Mouse (Mus musculus) midbrain, embryonic 11.5 days (tissue): ENCODE measurements around the gene Zbtb20. TPM values are rescaled to one million over a fixed set of nuclear protein-coding genes. Genes with fewer than 3 reads are reported as not detected.

Source experiments
- ATAC-seq: fragments of 200-750 bp; cut with Nextera tagmentation; 2 replicates; pipeline ENCODE4 v1.8.0; 2017; ENCODE audit warnings: moderate TSS enrichment, moderate library complexity; ENCODE audit not compliant: low FRiP score
- DNase-seq: peaks from one replicate; pipeline ENCODE4 v3.0.0; 2015; ENCODE audit warnings: low spot score; ENCODE audit errors: missing footprints
- H3K27ac ChIP-seq: fragments of 300-500 bp; sonication (generic); 2 replicates; pipeline ENCODE4 v1.5.1; 2014; ENCODE audit warnings: low read depth, low read length
- H3K27me3 ChIP-seq: fragments of 300-500 bp; sonication (generic); 2 replicates; pipeline ENCODE4 v1.6.1; 2014; ENCODE audit warnings: mild to moderate bottlenecking, low read length, moderate library complexity, mixed read lengths; ENCODE audit not compliant: control insufficient read depth, insufficient read depth
- H3K36me3 ChIP-seq: fragments of 300-500 bp; sonication (generic); 2 replicates; pipeline ENCODE4 v1.6.1; 2014; ENCODE audit warnings: mild to moderate bottlenecking, low read length, moderate library complexity, mixed read lengths; ENCODE audit not compliant: control insufficient read depth, insufficient read depth
- H3K4me1 ChIP-seq: fragments of 300-500 bp; sonication (generic); 2 replicates; pipeline ENCODE4 v1.6.1; 2014; ENCODE audit warnings: low read length; ENCODE audit not compliant: control insufficient read depth, insufficient read depth
- H3K4me2 ChIP-seq: fragments of 300-500 bp; sonication (generic); 2 replicates; pipeline ENCODE4 v1.6.1; 2014; ENCODE audit warnings: mild to moderate bottlenecking, moderate library complexity
- H3K4me3 ChIP-seq: fragments of 300-500 bp; sonication (generic); 2 replicates; pipeline ENCODE4 v1.5.1; 2014; ENCODE audit warnings: low read depth, low read length
- H3K9ac ChIP-seq: fragments of 300-500 bp; sonication (generic); 2 replicates; pipeline ENCODE4 v1.6.1; 2014; ENCODE audit warnings: low read length
- H3K9me3 ChIP-seq: fragments of 300-500 bp; sonication (generic); 2 replicates; pipeline ENCODE4 v1.6.1; 2016; ENCODE audit warnings: low read length; ENCODE audit not compliant: control insufficient read depth
- WGBS: fragments of 180-500 bp; shearing (Covaris S2); extraction: QIAGEN DNeasy Blood & Tissue Kit; methylation state at CpG from one replicate; pipeline ENCODE4 v1.1.7; 2014; 5-methylcytosine and 5-hydroxymethylcytosine counted together
- polyA plus RNA-seq: library from polyadenylated mRNA; unstranded; fragments of >200 nt; fragmentation: Nextera tagmentation; extraction: Ambion mirVana; gene quantifications from 2 replicates; pipeline ENCODE4 v1.2.1, GENCODE M21; 2014

Gene Zbtb20
- polyA plus RNA-seq, 1 experiment from 2014 or later = 45.6 TPM

DNA sequence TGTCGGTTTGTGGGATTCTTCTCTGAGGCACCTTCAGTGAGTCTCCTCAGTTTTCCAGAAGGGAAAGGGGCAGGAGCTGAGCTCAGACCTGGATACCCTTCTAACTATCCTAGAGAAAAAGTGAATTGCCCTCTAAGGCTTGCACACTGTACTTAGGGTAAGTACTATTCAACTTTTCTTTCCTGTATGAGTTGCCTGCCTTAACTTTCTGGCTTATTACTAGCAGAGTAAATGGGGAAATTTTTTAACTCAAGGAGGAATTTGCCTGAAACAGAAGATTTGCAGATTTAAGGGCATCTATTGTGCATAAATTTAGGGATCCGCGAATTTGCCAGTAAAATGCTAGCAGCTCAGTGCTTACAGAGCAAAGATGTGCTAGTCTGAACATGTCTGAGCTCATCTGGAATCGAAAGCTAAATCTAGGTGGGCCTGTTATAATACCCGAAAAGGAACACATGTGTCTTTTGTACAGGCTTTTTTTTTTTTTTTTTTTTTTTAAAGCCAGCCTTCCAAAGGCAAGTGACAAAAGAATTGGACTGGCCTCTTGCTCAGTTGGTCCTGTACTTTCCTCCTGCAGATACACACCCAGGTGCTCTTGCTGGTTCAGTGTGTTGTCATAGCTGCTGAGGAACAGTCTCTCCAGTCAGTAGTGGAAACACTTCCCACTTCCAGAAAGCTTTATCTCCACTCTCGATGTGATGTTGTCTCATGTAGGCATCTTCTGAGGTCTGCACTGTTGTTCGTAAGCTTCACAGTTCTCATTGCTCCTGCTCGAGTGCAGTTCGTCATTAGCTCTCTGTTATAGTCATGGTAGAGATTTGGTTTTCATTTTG, 632.7 kb downstream of the Zbtb20 start:
- no peaks in the 10 kb centered on the region for H3K36me3 ChIP-seq
- peaks cover 16% of the 10 kb centered on the region for H3K4me1 ChIP-seq
- H3K9ac ChIP-seq = no peak overlapping the region
- no peak overlapping the region for H3K27ac ChIP-seq
- H3K4me3 ChIP-seq = no peak overlapping the region
- H3K27me3 ChIP-seq = no peaks in the 10 kb centered on the region
- H3K4me2 ChIP-seq = no peak overlapping the region
- ATAC-seq (no peak), DNase-seq (no peak)
- no peaks in the 10 kb centered on the region for H3K9me3 ChIP-seq
- 77% methylated on average over 9 of the region's 9 CpGs for WGBS

DNA sequence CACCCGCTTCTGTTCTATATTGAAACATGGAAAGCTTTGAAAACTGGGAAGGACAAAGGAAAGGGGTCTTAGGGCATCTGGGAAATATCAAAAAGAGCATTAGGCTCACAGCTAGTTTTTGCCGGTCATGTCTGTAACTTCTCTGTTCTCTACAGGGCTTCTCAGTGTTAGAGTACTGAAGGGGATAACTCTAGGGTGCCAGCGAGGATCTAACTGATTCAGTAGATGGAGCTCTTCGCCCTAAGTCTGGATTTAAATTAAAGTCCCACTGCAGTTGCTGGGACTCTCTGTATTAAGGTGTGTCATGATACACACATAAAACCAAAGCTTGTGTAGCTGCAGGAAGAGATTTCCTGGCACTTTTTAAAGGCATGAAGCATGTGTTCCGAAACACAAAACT, 634.8 kb downstream of the Zbtb20 start:
- no peaks in the 10 kb centered on the region for H3K27me3 ChIP-seq
- WGBS = 60% methylated on average over 5 of the region's 5 CpGs
- ATAC-seq (no peak), DNase-seq (peak; percentile 28)
- no peak overlapping the region for H3K4me2 ChIP-seq
- H3K4me3 ChIP-seq = no peak overlapping the region
- no peaks in the 10 kb centered on the region for H3K9me3 ChIP-seq
- no peak overlapping the region for H3K9ac ChIP-seq
- no peaks in the 10 kb centered on the region for H3K36me3 ChIP-seq
- H3K27ac ChIP-seq = no peak overlapping the region
- peaks cover 16% of the 10 kb centered on the region for H3K4me1 ChIP-seq

- no peak for ATAC-seq
- Histone ChIP-seq H3K4me2 (no peak overlapping the region), H3K27ac (no peak overlapping the region), H3K27me3 (no peaks in the 10 kb centered on the region), H3K9me3 (no peaks in the 10 kb centered on the region), H3K9ac (no peak overlapping the region), H3K4me3 (no peak overlapping the region), H3K36me3 (no peaks in the 10 kb centered on the region), H3K4me1 (peaks cover 8% of the 10 kb centered on the region; the same call in 1 of the 2 replicates)
- DNase-seq = no peak
- 86% methylated on average over 4 of the region's 4 CpGs for WGBS
Measured at GRCm38 (mm10) chr16:43511531-43511930, 635.9 kb downstream of the Zbtb20 start.

GRCm38 (mm10) chr16:43513933-43514332, 638.3 kb downstream of the Zbtb20 start:
- WGBS = 90% methylated on average over 5 of the region's 5 CpGs
- 0 out of 2 replicates have a peak, but pooled peaks cover 2% of the 10 kb centered on the region for H3K4me1 ChIP-seq
- no peak for ATAC-seq

GRCm38 (mm10) chr16:43515538-43515937, 639.9 kb downstream of the Zbtb20 start:
- DNase-seq (peak; percentile 44), ATAC-seq (no peak)
- no peaks in the 10 kb centered on the region for H3K27me3 ChIP-seq
- H3K4me1 ChIP-seq = no peaks in the 10 kb centered on the region
- H3K4me2 ChIP-seq = no peak overlapping the region
- H3K9me3 ChIP-seq = no peaks in the 10 kb centered on the region
- H3K36me3 ChIP-seq = no peaks in the 10 kb centered on the region
- 82% methylated on average over 4 of the region's 4 CpGs for WGBS
- no peak overlapping the region for H3K27ac ChIP-seq
- H3K9ac ChIP-seq = no peak overlapping the region
- no peak overlapping the region for H3K4me3 ChIP-seq

More at GRCm38 (mm10) chr16:43513933-43514332, 638.3 kb downstream of the Zbtb20 start:
- no peak overlapping the region for H3K4me2 ChIP-seq
- H3K27me3 ChIP-seq = no peaks in the 10 kb centered on the region
- no peak overlapping the region for H3K4me3 ChIP-seq
- H3K9me3 ChIP-seq = no peaks in the 10 kb centered on the region
- no peak overlapping the region for H3K27ac ChIP-seq
- H3K36me3 ChIP-seq = no peaks in the 10 kb centered on the region
- peak; percentile 70 for DNase-seq
- H3K9ac ChIP-seq = no peak overlapping the region

DNA sequence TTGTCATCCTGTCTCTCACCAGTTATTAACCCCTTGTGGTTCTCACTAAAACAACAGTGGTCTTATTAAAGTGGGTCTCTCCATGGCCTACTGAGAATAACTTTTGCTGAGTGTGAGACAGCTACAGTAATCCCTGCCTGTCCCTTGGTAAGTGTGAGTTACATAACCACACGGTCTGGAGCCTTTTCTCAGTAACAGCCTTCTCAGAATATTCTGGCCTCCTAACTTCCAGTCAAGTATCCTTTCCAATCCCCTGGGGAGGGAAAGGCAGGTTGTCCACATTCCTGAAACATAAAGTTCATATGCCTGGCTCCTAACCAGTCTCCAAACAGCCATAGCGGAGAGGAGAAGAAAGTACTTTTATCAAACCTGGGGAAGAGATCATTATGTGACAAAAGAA, 644.6 kb downstream of the Zbtb20 start:
- no peaks in the 10 kb centered on the region for H3K36me3 ChIP-seq
- no peak overlapping the region for H3K4me3 ChIP-seq
- no peak overlapping the region for H3K9ac ChIP-seq
- H3K27ac ChIP-seq = no peak overlapping the region
- DNase-seq = no peak
- H3K27me3 ChIP-seq = no peaks in the 10 kb centered on the region
- no peaks in the 10 kb centered on the region for H3K9me3 ChIP-seq
- H3K4me1 ChIP-seq = no peaks in the 10 kb centered on the region
- no peak for ATAC-seq
- WGBS = 74% methylated on average over 2 of the region's 2 CpGs
- no peak overlapping the region for H3K4me2 ChIP-seq

- 95% methylated on average over 4 of the region's 4 CpGs for WGBS
- no peaks in the 10 kb centered on the region for H3K4me1 ChIP-seq
- no peak overlapping the region for H3K4me3 ChIP-seq
- H3K27ac ChIP-seq = no peak overlapping the region
- no peaks in the 10 kb centered on the region for H3K36me3 ChIP-seq
- no peak overlapping the region for H3K9ac ChIP-seq
- ATAC-seq (no peak), DNase-seq (no peak)
- no peaks in the 10 kb centered on the region for H3K27me3 ChIP-seq
- H3K4me2 ChIP-seq = no peak overlapping the region
- H3K9me3 ChIP-seq = no peaks in the 10 kb centered on the region
Measured at GRCm38 (mm10) chr16:43522482-43522881, 646.8 kb downstream of the Zbtb20 start.

DNA sequence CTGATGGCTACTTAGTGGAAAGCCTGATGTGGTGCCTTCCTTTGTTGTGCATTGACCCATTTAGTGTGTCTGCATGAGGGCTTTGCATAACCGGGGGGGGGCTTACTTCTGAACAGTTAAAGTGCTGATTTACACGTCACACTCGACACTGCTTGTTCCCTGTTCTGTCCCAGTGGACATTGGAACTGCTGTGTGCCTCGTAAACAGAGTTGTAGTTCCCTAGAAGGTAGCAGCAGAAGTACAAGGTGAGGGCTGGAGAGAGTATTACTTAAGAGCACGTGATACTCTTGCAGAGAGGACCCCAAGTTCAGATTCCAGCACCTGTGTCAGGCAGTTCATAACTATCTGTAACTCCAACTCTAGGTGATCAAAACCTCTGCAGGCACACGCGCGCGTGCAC, 648.5 kb downstream of the Zbtb20 start:
- Histone ChIP-seq H3K9ac (no peak overlapping the region), H3K4me3 (no peak overlapping the region), H3K9me3 (no peaks in the 10 kb centered on the region), H3K4me2 (no peak overlapping the region), H3K27ac (no peak overlapping the region), H3K27me3 (no peaks in the 10 kb centered on the region), H3K4me1 (no peaks in the 10 kb centered on the region), H3K36me3 (no peaks in the 10 kb centered on the region)
- WGBS = 72% methylated on average over 9 of the region's 9 CpGs
- no peak for DNase-seq
- no peak for ATAC-seq

DNA sequence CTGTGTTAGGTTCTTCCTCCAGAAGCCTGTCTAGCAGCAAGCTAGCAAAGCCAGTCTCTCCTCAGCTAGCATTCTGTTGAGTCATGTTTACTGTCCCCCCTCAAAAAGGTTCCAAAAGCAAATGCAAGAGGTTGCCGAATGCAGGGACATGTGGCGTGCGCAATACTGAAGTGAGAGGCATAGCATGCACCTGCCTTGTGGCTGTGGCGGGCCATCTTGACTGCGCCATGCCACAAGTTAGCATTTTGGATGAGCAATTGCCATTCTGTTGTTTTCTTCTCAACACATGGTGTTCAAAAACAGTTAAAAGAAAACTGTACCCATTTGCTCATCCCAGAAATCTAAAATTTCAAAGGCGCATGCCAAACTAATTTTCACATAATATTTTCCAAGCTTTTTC, 649.9 kb downstream of the Zbtb20 start:
- 95% methylated on average over 6 of the region's 6 CpGs for WGBS
- Histone ChIP-seq H3K4me3 (no peak overlapping the region), H3K27ac (no peak overlapping the region), H3K4me1 (no peaks in the 10 kb centered on the region), H3K36me3 (no peaks in the 10 kb centered on the region), H3K9ac (no peak overlapping the region), H3K9me3 (no peaks in the 10 kb centered on the region), H3K4me2 (no peak overlapping the region), H3K27me3 (no peaks in the 10 kb centered on the region)
- no peak for ATAC-seq
- DNase-seq = no peak
